Mouse (Mus musculus): Measurements from ENCODE around the gene Nkiras1.

Gene Nkiras1

DNA sequence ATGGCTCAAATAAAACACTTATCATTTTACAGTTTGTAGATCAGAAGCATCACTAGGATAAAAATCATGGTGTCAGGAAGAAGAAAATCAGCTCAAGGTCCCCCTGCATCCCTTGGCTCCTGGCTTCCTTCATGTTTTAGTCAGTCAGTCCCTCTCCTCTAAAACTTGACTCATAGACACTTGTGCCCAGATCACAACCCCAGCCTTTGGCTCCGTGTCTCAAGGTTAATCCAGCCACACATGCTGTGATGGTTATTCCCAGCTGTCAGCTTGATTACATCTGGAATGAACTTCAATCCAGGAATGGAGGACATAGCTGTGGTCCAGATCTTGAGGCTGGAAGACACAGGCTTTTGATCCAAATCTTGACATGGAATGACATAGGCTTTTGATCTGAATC is 3.6 kb downstream of the Nkiras1 start:
- DNase-seq (ENCODE audit: low spot score): no peak

- no peak for DNase-seq (ENCODE audit: low spot score)
Observed at GRCm38 (mm10) chr14:18280375-18280774, 9.4 kb downstream of the Nkiras1 start.

DNA sequence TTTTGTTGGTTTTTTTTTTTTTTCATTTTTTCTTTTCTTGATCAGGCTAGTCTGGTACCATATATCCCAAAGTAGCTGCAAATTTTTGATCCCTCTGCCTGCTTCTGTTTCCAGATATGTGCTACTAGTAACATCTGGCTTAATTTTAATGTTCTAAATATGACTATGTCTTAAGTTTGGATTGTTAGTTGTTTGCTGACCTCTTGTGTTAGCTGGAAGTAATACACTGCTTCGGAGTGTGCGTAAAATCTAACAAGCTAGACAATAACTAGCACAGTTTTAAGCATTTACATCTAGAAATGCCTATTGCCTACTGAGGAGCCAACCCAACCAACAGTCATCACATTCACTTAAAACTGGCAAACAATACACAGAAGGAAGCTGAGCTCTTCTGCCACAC is 13.6 kb downstream of the Nkiras1 start:
- DNase-seq (ENCODE audit: low spot score): no peak

DNA sequence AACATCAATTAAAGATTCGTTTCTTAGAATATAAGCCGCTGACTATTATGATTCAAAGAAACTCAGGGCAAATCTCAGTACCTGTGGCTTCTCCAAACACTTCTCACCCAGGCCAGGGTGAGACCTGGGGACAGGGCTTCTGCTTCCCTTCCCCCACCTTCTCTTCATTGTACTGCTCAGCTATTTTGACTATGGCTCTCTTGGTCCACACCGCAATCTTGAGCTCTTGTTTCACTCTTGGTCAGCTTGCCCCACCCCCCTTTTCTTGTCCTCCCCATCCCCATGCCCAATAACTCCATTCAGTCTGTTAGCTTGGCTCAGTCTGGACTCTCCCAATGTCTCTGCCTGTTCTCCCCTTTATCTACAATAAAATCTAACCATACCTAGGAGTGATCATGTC is 14.5 kb downstream of the Nkiras1 start:
- DNase-seq (ENCODE audit: low spot score): no peak

DNA sequence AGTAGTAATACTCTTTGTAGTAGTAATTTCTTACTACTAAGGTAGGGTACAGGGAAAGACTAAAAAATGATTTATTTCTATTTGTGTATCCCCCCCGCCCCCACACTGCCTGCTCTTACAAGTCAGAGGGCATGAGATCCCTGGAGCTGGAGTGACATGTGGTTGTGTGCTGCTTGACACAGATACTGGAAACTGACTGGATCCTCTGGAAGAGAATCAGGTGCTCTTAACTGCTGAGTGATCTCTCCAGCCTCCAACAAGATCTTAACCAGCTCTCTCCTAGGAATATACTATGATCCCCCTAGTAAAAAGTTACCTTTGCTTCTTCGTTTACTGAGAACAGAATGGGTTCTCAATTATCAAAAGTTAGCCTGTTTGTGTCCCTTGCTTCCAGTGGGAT is 15.5 kb downstream of the Nkiras1 start:
- no peak for DNase-seq (ENCODE audit: low spot score)

DNA sequence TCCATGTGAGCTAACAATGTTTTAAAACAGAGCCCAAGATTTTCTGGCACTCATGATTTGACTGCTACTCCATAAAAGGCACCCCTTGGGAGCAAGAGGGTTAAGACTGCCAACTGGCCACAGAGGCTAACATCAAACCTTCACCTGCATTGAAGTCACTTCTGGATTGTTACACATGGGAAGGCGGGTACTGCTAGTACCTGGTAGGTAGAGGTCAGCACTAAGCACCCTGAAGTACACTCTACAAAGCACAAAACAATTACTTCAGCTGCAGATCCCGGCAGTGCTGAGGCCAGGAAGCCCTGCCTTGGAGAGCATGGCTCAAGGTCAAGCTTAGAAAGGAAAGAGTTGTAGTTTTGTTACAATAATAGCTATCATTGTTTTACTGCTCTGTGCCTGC is 16.5 kb downstream of the Nkiras1 start:
- no peak for DNase-seq (ENCODE audit: low spot score)

GRCm38 (mm10) chr14:18292111-18292510 is 21.2 kb downstream of the Nkiras1 start:
- DNase-seq (ENCODE audit: low spot score): no peak

DNA sequence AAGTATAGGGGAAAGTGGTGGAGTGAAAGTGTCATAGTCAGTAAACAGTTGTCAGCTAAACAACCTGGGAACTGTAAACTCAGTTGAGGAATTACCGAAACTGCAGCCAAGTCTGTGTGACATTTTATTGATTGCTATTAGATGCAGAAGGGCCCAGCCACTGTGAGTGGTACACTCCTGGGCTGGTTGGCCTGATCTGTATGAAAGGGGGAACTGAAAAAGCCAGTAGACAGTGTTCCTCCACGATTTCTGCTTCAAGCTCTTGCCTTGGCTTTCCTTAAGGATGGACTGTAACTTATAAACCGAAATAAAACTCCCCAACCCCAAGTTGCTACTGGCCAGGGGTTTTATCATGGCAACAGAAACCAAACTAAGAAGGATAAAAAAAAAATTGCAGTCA is 21.6 kb downstream of the Nkiras1 start:
- no peak for DNase-seq (ENCODE audit: low spot score)

- DNase-seq (ENCODE audit: low spot score): no peak
Observed at GRCm38 (mm10) chr14:18297441-18297840, 26.5 kb downstream of the Nkiras1 start.

DNA sequence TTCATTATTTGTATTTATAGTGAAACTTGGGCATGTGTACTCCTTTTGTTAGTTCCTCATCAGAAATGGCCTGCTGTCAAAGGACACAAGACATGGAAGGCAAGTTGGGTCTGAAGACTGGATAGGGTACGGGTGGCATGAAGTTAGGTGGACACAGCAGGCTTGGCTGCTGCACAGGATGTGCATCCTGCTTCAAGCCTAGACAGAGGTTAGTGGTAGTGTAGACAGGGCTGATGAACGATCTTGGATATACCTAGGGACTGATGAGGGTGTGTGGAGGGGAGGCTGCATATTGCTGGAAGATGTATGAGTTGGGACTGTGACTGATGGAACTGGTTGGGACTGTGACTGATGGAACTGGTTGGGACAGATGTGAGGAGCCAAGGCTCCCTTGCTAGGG is 27.9 kb downstream of the Nkiras1 start:
- DNase-seq (ENCODE audit: low spot score): no peak

DNA sequence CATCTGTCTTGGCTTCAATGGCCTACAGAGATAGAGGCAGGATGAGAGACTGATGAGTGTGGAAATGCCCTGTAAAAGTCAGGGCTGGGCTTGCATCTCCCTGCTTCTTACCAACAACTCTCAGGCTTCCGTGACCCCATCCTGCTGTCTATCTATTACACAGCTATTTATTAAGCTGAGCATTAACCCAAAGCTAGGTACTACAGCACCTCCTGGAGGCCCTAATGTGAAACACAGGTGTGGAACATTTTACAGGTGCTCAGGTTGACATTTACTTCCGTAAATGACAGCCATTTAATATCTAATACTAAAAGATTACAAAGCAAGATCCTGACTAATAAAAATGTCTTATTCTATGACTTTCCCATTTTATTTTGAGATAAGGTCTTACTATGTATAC is 29.7 kb downstream of the Nkiras1 start:
- DNase-seq (ENCODE audit: low spot score): no peak

DNA sequence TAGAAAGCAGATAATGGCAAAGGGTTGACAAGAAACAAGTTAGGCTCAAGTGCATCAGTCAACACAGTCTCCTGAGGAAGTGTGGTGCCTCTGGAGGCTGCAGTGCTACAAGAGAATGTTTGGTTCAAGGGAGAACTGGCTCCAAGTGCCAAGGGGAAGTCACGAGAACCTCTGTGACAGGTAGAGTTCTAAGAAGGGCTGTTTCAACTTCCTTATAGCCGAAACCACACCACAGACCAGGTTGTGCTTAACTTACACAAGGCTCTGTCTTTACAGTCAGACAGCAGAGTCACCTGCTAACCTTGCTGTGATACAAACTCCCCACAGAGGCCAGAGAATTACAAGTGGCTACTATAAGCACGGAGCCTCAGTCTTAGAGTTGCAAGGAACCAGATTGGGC is 30.7 kb downstream of the Nkiras1 start:
- DNase-seq (ENCODE audit: low spot score): peak; percentile 3

DNA sequence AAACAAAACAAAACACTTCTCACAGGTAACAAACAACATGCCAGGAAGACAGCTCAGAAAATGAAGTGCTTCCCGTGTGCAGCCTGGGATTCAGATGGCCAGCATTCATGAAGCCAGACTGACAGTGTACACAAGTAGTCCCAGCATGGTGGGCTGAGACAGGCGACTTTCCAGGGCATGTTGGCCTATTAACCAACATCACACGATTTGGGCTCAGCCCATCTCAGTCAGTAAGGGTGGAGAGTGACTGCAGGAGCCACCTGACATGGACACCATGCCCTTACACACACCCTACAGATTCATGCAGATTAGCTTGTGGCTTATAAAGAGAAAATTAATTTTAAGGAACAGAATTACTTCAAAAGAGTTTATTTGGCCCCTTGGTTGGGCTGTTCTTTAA is 31.8 kb downstream of the Nkiras1 start:
- no peak for DNase-seq (ENCODE audit: low spot score)

DNA sequence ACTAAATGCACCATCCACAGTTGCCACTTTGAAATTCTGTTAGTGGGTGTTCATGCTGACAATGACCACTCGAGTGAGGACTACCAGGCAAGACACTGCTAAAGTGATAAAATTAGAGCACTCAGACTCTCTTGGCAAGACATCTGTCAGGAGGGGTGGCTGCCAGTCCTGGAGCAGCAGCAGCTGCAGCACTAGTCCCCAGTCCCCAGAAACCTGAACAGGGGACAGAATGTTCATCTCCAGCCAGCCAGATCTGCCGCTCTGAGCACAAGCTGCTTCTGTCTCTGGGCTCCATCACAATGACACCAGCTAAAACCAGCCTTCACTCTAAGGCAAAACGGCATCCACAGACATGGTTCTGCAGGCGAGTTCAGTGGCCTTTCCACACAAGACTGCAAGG is 32.3 kb downstream of the Nkiras1 start:
- DNase-seq (ENCODE audit: low spot score): no peak

DNA sequence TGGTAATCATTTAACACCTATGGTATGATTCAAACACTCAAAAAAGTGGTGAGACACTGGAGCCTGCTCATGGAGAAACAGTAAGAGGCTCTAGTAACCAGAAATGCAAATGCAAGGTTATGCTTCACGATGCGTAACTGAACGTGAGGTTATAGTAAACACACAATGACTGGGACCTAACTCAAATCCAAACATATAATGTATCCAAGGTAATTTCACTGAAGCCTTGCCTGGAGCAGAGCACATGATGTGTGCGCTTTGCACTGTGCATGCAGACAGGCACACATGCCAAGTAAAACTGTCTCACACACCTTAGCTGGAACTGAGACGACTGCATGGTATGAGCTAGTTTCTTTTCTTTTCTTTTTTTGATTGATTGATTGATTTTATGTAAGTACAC is 33.2 kb downstream of the Nkiras1 start:
- no peak for DNase-seq (ENCODE audit: low spot score)

DNA sequence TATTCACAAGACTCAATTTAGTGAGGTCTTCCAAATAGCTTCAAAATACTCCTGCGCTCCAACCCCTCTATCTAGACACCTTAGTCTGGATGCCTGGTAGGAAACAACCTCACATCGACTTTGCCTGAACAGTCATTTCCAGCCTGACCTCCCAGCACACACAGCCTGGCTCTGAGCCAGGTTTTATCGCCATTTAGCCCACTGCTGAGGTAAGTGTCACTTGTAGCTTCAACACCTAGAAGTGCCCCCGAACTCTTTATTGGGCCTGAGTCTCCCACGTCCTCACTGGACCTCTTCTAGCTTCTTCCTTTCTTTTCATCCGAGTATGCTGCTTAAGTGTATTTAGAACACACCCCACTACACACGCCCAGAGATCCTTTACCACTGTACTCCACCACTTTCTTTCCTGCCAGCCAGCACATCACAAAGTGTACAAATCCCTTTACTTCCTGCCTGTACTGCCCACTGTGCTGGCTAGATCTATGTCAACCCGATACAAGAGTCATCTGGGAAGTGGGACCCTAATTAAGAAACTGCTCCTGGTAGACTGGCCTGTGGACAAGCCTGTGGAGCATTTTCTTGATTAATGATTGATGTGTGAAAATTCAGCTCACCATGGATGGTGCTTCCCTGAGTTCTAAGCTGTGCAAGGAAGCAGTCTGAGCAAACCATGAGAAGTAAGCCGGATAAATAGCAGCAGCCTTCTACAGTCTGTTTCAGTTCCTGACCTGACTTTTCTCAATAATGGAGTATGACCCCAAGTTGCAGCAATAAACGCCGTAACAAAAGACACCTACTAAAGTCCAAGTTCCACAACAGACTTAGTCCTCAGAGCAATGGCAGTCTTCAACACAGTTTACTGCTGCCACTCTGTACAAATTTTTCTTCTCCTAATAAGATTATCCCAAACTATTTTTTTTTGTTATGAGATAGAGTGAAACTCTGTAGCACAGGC is 46.8 kb downstream of the Nkiras1 start:
- no peak for DNase-seq (ENCODE audit: low spot score)

DNA sequence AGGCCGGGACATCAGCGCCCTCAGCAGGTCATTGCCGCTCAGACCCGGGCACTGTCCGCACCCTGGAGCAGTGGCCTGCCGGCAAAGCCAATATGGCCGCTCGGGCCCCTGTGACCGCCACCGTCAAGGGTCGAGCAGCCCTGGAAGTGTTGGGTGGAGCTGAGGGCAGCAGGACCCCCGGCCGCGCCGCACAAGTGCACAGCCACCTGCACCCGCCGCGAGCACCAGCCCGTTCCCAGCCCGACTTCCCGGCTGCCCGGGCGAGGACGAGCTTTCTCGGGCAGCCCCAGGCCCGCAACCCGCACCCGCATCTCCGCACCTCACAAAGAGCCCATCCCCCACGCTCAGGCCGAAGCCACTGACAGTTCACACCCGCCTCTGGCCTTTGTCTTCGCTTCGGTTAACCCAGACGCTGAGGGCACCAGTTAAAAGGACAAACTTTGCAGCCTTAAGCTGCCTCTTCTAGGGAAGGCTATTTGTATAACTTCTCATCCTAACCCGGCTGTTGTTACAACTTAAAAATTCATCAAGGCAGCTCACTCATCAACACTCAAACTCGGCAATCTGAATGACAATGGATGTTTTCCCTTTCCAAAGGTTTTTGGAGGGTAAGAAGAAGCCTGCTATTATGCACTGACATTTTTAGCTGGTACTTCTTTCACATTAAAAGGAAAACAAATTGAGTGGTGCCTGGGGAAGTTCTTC is 56.2 kb downstream of the Nkiras1 start:
- no peak for DNase-seq (ENCODE audit: low spot score)

DNA sequence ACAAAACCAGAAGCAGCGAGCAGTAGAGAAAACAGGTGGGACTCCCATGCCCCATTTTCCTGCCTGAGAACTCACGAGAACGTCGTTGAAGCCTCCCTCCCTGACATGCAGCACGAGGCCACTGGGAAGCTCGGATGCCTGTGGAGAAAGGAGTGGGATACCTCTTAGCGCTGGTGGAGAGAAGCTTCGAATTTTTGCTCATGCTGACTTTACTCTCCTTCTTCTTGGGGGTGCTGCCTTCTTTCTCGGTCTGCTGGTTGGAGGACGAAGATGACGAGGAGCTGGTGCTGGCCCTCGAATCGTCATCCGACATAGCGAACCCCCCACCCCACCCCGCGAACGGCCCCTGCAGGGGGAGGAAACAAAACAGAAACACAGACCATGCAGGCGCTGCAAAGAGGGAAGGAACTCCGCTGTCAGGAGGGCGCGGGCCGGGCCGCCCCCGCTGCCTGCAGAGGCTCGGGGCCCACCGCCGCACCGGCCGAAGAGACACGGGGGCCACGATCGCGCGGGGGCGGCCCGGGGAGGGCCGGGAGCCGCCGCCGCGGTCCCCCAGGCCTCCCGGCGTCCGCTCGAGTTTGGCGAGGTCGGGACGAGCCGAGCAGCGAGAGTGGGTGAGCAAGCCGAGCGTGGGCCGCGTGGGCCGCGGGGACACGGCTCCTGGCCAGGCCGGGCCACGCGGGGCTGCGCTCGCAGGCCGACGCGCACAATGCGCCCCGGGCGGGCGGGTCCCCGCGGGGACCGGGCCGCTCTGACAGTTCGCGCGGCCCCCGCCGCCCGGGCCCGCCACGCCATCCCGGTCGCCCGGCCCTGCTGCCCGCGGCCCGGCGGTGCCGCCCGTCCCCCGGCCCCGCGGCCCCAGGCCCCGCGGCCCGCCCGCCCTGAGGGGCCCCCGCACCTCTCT is 60.1 kb downstream of the Nkiras1 start:
- peak; percentile 1 for DNase-seq (ENCODE audit: low spot score)

DNA sequence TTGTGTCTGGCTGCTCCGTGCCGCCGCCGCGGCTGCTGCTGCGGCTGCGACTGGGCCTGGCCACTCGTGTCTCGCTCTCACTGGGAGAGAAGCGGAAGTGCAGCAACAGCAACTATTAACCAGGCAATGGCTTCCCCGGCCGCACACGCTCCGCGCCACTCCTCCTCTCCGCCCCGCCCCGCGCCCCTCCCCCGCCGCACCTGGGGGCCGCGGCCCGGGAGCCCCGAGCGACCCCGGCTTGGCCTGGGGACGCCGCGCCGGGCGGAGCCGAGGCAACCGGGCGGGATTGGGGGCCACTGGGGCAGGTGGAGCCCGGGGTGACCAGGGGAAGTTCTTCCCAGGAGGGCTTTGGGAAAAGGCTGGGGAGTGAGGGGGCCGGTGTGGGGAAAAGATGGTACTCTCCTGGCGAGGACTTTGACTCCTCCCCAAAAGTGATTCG is 60.8 kb downstream of the Nkiras1 start, which contains the start of gene Ube2e1:
Ube2e1 (minus strand) TSS at position 167 of the 439 bp plus-strand sequence.
- DNase-seq (ENCODE audit: low spot score): peak; percentile 37
